Mouse (Mus musculus): Measurements from ENCODE around the gene Usp10. TPM values are rescaled to one million over a fixed set of nuclear protein-coding genes. Genes with fewer than 3 reads are reported as not detected.

Usp10 gene
- total and polyA plus RNA-seq, 2 experiments = 42.6 to 94.1 TPM

- Histone ChIP-seq H3K79me2 (ENCODE audit: control insufficient read depth, insufficient read depth, low read length) (no peaks in the 10 kb centered on the region), H3K4me3 (ENCODE audit: insufficient read depth, low read depth, low read length) (no peak overlapping the region), H3K9ac (ENCODE audit: low read depth, low read length) (no peak overlapping the region), H3K36me3 (ENCODE audit: control insufficient read depth, insufficient read depth, low read length) (no peaks in the 10 kb centered on the region), H3K4me1 (ENCODE audit: control insufficient read depth, insufficient read depth, low read length) (no peaks in the 10 kb centered on the region), H3K27ac (replicated peaks; ENCODE audit: insufficient read depth, low read depth, low read length) (no peak overlapping the region), H3K27me3 (ENCODE audit: control insufficient read depth, insufficient read depth, low read length) (no peaks in the 10 kb centered on the region)
- peak; percentile 15 for DNase-seq (ENCODE audit: extremely low read depth, low read depth, low spot score)
- peak; percentile 67 for TF ChIP-seq CTCF (IDR thresholded peaks at IDR 0.05; ENCODE audit: low read depth, low read length)
- TF ChIP-seq POLR2A (IDR thresholded peaks at IDR 0.05; ENCODE audit: extremely low read depth, insufficient read depth, low read length) = no peak
These were observed 73.9 kb downstream of the Usp10 start for GRCm38 (mm10) chr8:119984085-119984484.

GRCm38 (mm10) chr8:119986174-119986573, 76.0 kb downstream of the Usp10 start:
- no peaks in the 10 kb centered on the region for H3K4me1 ChIP-seq (ENCODE audit: control insufficient read depth, insufficient read depth, low read length)
- no peak overlapping the region for H3K27ac ChIP-seq (replicated peaks; ENCODE audit: insufficient read depth, low read depth, low read length)
- H3K27me3 ChIP-seq (ENCODE audit: control insufficient read depth, insufficient read depth, low read length) = no peaks in the 10 kb centered on the region
- WGBS = 74% methylated on average over 5 of the region's 5 CpGs
- no peak overlapping the region for H3K9ac ChIP-seq (ENCODE audit: low read depth, low read length)
- H3K36me3 ChIP-seq (ENCODE audit: control insufficient read depth, insufficient read depth, low read length) = no peaks in the 10 kb centered on the region
- TF ChIP-seq POLR2A (IDR thresholded peaks at IDR 0.05; ENCODE audit: extremely low read depth, insufficient read depth, low read length) (no peak), CTCF (IDR thresholded peaks at IDR 0.05; ENCODE audit: low read depth, low read length) (no peak)
- H3K79me2 ChIP-seq (ENCODE audit: control insufficient read depth, insufficient read depth, low read length) = no peaks in the 10 kb centered on the region
- no peak for DNase-seq (ENCODE audit: extremely low read depth, low read depth, low spot score)
- H3K4me3 ChIP-seq (ENCODE audit: insufficient read depth, low read depth, low read length) = no peak overlapping the region

GRCm38 (mm10) chr8:119988087-119988486, 77.9 kb downstream of the Usp10 start:
- no peak for TF ChIP-seq POLR2A (IDR thresholded peaks at IDR 0.05; ENCODE audit: extremely low read depth, insufficient read depth, low read length)
- no peak for TF ChIP-seq CTCF (IDR thresholded peaks at IDR 0.05; ENCODE audit: low read depth, low read length)
- Histone ChIP-seq H3K4me3 (ENCODE audit: insufficient read depth, low read depth, low read length) (no peak overlapping the region), H3K4me1 (ENCODE audit: control insufficient read depth, insufficient read depth, low read length) (no peaks in the 10 kb centered on the region), H3K36me3 (ENCODE audit: control insufficient read depth, insufficient read depth, low read length) (no peaks in the 10 kb centered on the region), H3K27ac (replicated peaks; ENCODE audit: insufficient read depth, low read depth, low read length) (no peak overlapping the region), H3K27me3 (ENCODE audit: control insufficient read depth, insufficient read depth, low read length) (peaks cover 7% of the 10 kb centered on the region; the same call in 1 of the 2 replicates), H3K79me2 (ENCODE audit: control insufficient read depth, insufficient read depth, low read length) (no peaks in the 10 kb centered on the region), H3K9ac (ENCODE audit: low read depth, low read length) (no peak overlapping the region)
- DNase-seq (ENCODE audit: extremely low read depth, low read depth, low spot score) = no peak
- 68% methylated on average over 15 of the region's 15 CpGs for WGBS

- TF ChIP-seq POLR2A (IDR thresholded peaks at IDR 0.05; ENCODE audit: extremely low read depth, insufficient read depth, low read length) (no peak), CTCF (IDR thresholded peaks at IDR 0.05; ENCODE audit: low read depth, low read length) (no peak)
- DNase-seq (ENCODE audit: extremely low read depth, low read depth, low spot score) = no peak
- 4% methylated on average over 25 of the region's 25 CpGs for WGBS
- H3K9ac ChIP-seq (ENCODE audit: low read depth, low read length) = no peak within 1 kb of the TSS
- H3K36me3 ChIP-seq (ENCODE audit: control insufficient read depth, insufficient read depth, low read length) = no peaks in the 10 kb centered on the region
- no peak within 1 kb of the TSS for H3K27ac ChIP-seq (replicated peaks; ENCODE audit: insufficient read depth, low read depth, low read length)
- no peaks in the 10 kb centered on the region for H3K4me1 ChIP-seq (ENCODE audit: control insufficient read depth, insufficient read depth, low read length)
- peaks cover 7% of the 10 kb centered on the region; the same call in 1 of the 2 replicates for H3K27me3 ChIP-seq (ENCODE audit: control insufficient read depth, insufficient read depth, low read length)
- peak within 1 kb of the TSS; percentile 1; the same call in 1 of the 2 replicates for H3K4me3 ChIP-seq (ENCODE audit: insufficient read depth, low read depth, low read length)
- H3K79me2 ChIP-seq (ENCODE audit: control insufficient read depth, insufficient read depth, low read length) = no peaks in the 10 kb centered on the region
These were observed 82.1 kb downstream of the Usp10 start, which contains the start of gene Crispld2 for GRCm38 (mm10) chr8:119992249-119992648. Gene Crispld2 (plus strand): TSS chr8:119992438.

- 75% methylated on average over 7 of the region's 7 CpGs for WGBS
- Histone ChIP-seq H3K27ac (replicated peaks; ENCODE audit: insufficient read depth, low read depth, low read length) (no peak overlapping the region), H3K4me3 (ENCODE audit: insufficient read depth, low read depth, low read length) (no peak overlapping the region), H3K79me2 (ENCODE audit: control insufficient read depth, insufficient read depth, low read length) (no peaks in the 10 kb centered on the region), H3K9ac (ENCODE audit: low read depth, low read length) (no peak overlapping the region), H3K4me1 (ENCODE audit: control insufficient read depth, insufficient read depth, low read length) (no peaks in the 10 kb centered on the region), H3K36me3 (ENCODE audit: control insufficient read depth, insufficient read depth, low read length) (no peaks in the 10 kb centered on the region), H3K27me3 (ENCODE audit: control insufficient read depth, insufficient read depth, low read length) (peaks cover 7% of the 10 kb centered on the region; the same call in 1 of the 2 replicates)
- TF ChIP-seq POLR2A (IDR thresholded peaks at IDR 0.05; ENCODE audit: extremely low read depth, insufficient read depth, low read length) = no peak
- TF ChIP-seq CTCF (IDR thresholded peaks at IDR 0.05; ENCODE audit: low read depth, low read length) = no peak
- no peak for DNase-seq (ENCODE audit: extremely low read depth, low read depth, low spot score)
These were observed 84.0 kb downstream of the Usp10 start for GRCm38 (mm10) chr8:119994114-119994513.

- Histone ChIP-seq H3K79me2 (ENCODE audit: control insufficient read depth, insufficient read depth, low read length) (no peaks in the 10 kb centered on the region), H3K27me3 (ENCODE audit: control insufficient read depth, insufficient read depth, low read length) (peaks cover 7% of the 10 kb centered on the region; the same call in 1 of the 2 replicates), H3K4me3 (ENCODE audit: insufficient read depth, low read depth, low read length) (no peak overlapping the region), H3K36me3 (ENCODE audit: control insufficient read depth, insufficient read depth, low read length) (no peaks in the 10 kb centered on the region), H3K27ac (replicated peaks; ENCODE audit: insufficient read depth, low read depth, low read length) (no peak overlapping the region), H3K9ac (ENCODE audit: low read depth, low read length) (no peak overlapping the region), H3K4me1 (ENCODE audit: control insufficient read depth, insufficient read depth, low read length) (no peaks in the 10 kb centered on the region)
- no peak for DNase-seq (ENCODE audit: extremely low read depth, low read depth, low spot score)
- WGBS = 58% methylated on average over 6 of the region's 6 CpGs
- TF ChIP-seq POLR2A (IDR thresholded peaks at IDR 0.05; ENCODE audit: extremely low read depth, insufficient read depth, low read length) (no peak), CTCF (IDR thresholded peaks at IDR 0.05; ENCODE audit: low read depth, low read length) (no peak)
These were observed 84.4 kb downstream of the Usp10 start for GRCm38 (mm10) chr8:119994556-119994955.
